Mouse (Mus musculus): ENCODE data around the gene Atmin. TPM values are rescaled to one million over a fixed set of nuclear protein-coding genes. Genes with fewer than 3 reads are reported as not detected.

Gene Atmin
- polyA plus RNA-seq, 1 experiment from 2014 or later: 5.5 TPM

DNA sequence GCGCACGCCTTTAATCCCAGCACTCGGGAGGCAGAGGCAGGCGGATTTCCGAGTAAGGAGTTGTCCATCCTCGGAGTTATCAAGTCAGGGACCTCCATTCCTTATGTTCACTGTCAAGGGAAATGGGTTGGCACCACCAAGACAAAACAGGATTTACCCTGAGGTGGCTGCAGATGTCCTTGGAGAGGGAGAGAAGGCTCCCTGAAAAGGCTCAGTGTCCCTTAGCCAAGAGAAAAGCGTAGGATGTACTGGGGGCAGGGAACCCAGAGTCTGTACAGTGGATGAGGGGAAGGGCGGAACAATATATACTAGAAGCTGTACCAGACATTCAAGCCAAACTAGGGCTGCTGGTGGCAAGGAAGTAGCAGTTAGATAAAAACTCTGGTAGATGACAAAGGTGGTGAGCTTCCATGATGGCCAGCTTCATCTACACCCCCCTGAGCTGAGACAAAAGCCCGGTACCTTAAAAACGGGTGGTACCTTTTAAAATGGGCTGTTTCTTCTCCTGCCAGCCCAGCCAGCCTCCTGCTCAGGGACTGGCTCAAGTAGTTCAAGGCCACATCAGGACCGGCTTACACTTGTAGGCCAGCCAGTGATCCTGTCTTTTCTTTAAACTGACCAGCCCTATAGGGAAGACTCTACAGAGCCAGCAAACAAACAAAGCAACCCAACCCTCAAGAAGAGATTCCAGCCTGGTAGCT is 51.0 kb downstream of the Atmin start:
- Histone ChIP-seq H3K36me3 (ENCODE audit: control insufficient read depth, insufficient read depth) (no peaks in the 10 kb centered on the region), H3K9ac (ENCODE audit: low read depth, low read length) (no peak overlapping the region), H3K27me3 (replicated peaks; ENCODE audit: control insufficient read depth, insufficient read depth, low read length) (no peaks in the 10 kb centered on the region; the same call in 1 of the 2 replicates), H3K9me3 (ENCODE audit: control insufficient read depth) (no peaks in the 10 kb centered on the region), H3K4me1 (replicated peaks; ENCODE audit: control insufficient read depth, insufficient read depth, low read length) (no peaks in the 10 kb centered on the region), H3K4me2 (replicated peaks; ENCODE audit: low read depth) (peak overlapping the region; percentile 80), H3K27ac (ENCODE audit: low read depth, low read length) (no peak overlapping the region), H3K4me3 (ENCODE audit: low read depth, low read length) (peak overlapping the region; percentile 63)
- WGBS: 52% methylated on average over 11 of the region's 11 CpGs
- ATAC-seq: no peak
- TF ChIP-seq CTCF (IDR thresholded peaks at IDR 0.05; ENCODE audit: low read depth): no peak

Other genes with a start within 250 kb of the Atmin start
- gene Cdyl2, start 210.4 kb upstream of the Atmin start, polyA plus RNA-seq (2015; fragmentation: Nextera tagmentation; extraction: Ambion mirVana): 2.8 TPM in 2 replicates
- 50.7 and 58.0 TPM in 2 replicates for gene Cmc2, start 21.9 kb upstream of the Atmin start, polyA plus RNA-seq (2015; fragmentation: Nextera tagmentation; extraction: Ambion mirVana)
- gene Cenpn, start 21.7 kb upstream of the Atmin start, polyA plus RNA-seq (2015; fragmentation: Nextera tagmentation; extraction: Ambion mirVana): 4.7 and 5.7 TPM in 2 replicates
- 0.34 and 0.46 TPM in 2 replicates for gene 1700030J22Rik, start 35.6 kb downstream of the Atmin start, polyA plus RNA-seq (2015; fragmentation: Nextera tagmentation; extraction: Ambion mirVana)
- gene Gcsh, start 50.1 kb downstream of the Atmin start, polyA plus RNA-seq (2015; fragmentation: Nextera tagmentation; extraction: Ambion mirVana): 91.8 and 93.7 TPM in 2 replicates
- 0.12 and 0.33 TPM in 2 replicates for gene Pkd1l2, start 139.1 kb downstream of the Atmin start, polyA plus RNA-seq (2015; fragmentation: Nextera tagmentation; extraction: Ambion mirVana)
- 0.52 and 0.55 TPM in 2 replicates for gene Bco1, start 152.5 kb downstream of the Atmin start, polyA plus RNA-seq (2015; fragmentation: Nextera tagmentation; extraction: Ambion mirVana)
- 1.1 and 1.4 TPM in 2 replicates for gene Gan, start 214.7 kb downstream of the Atmin start, polyA plus RNA-seq (2015; fragmentation: Nextera tagmentation; extraction: Ambion mirVana)

Data from intestine, postnatal 0 days (tissue).